Mouse (Mus musculus) bone marrow macrophage, adult 2 months (primary cell): Measurements from ENCODE around the gene Slc22a1.

Experiments used
- CTCF ChIP-seq: IDR thresholded peaks from 2 replicates; pipeline ENCODE4 v1.5.1; 2012; ENCODE audit warnings: low read depth, mild to moderate bottlenecking, low read length, moderate library complexity
- POLR2A ChIP-seq: IDR thresholded peaks from 2 replicates; pipeline ENCODE4 v1.6.1; 2012; ENCODE audit warnings: mild to moderate bottlenecking, low read depth, low read length, borderline replicate concordance

DNA sequence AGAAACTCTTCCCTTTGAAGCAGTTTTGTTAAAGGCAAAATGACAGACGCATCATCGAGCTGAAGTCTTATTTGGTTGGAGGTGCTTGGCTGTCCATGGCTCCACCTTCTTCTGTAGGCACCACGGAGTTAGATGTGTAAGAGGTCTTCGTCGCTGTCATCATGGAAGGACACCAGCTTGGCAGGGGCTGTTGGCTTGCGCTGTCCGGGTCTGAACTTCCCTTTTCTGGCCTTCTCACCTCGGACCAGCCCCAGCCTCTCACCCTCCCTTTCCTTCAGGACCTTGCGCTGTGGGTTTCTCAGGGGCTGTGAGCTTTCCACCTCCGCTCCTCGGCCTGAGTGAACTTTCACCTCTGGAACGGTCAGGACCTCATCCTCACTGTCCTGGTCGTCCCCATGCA lies 8.0 kb upstream of the Slc22a1 start:
- TF ChIP-seq POLR2A = no peak
- TF ChIP-seq CTCF = no peak
